Mouse (Mus musculus): ENCODE results near the gene Ipo5.

GRCm38 (mm10) chr14:120968723-120969122, 57.7 kb downstream of the Ipo5 start:
- no peak for TF ChIP-seq MAFK (IDR thresholded peaks at IDR 0.05; ENCODE audit: insufficient replicate concordance, low read length)
- no peak for TF ChIP-seq POLR2A (IDR thresholded peaks at IDR 0.05; ENCODE audit: low read depth, low read length)
- no peak for TF ChIP-seq KAT2A (IDR thresholded peaks at IDR 0.05; ENCODE audit: insufficient replicate concordance, low read length)
